Mouse (Mus musculus): Measurements from ENCODE around the gene Limd1. TPM values are rescaled to one million over a fixed set of nuclear protein-coding genes. Genes with fewer than 3 reads are reported as not detected.

Limd1 gene
- total and polyA plus RNA-seq, 3 experiments, result 32.6 to 37.5 TPM; not detected in 1

GRCm38 (mm10) chr9:123525095-123525494 is 46.6 kb downstream of the Limd1 start:
- H3K36me3 ChIP-seq (ENCODE audit: control insufficient read depth in 1 of 2, insufficient read depth in 2 of 2, low read length in 2 of 2), result peaks cover 2 to 10% of the 10 kb centered on the region in 2 experiments; a peak in 3 of 4 replicates
- H3K9me3 ChIP-seq (replicated peaks; ENCODE audit: insufficient read depth, low read length), result no peaks in the 10 kb centered on the region
- peaks cover 5% of the 10 kb centered on the region for H3K79me2 ChIP-seq (ENCODE audit: control insufficient read depth, insufficient read depth, low read length, poor library complexity)
- H3K27me3 ChIP-seq (ENCODE audit: control insufficient read depth in 1 of 2, insufficient read depth in 2 of 2, low read length in 2 of 2), result no peaks in the 10 kb centered on the region
- H3K9ac ChIP-seq (ENCODE audit: control insufficient read depth, low read depth, low read length, poor library complexity, severe bottlenecking), result no peak overlapping the region
- DNase-seq (ENCODE audit: low read depth, low spot score), result peak; percentile 86
- H3K4me3 ChIP-seq (ENCODE audit: control insufficient read depth in 1 of 2, insufficient read depth in 1 of 2, low read depth in 2 of 2, low read length in 2 of 2), result no peak overlapping the region
- TF ChIP-seq KAT2A (conservative IDR thresholded peaks at IDR 0.05; ENCODE audit: low read depth, low read length), result no peak
- TF ChIP-seq CHD1 (IDR thresholded peaks at IDR 0.05; ENCODE audit: low read depth, low read length), result 0 out of 2 replicates have a peak, but pooled peaks have one; percentile 43
- TF ChIP-seq GATA1 (IDR thresholded peaks at IDR 0.05; ENCODE audit: low read depth, low read length), result no peak
- TF ChIP-seq BHLHE40 (IDR thresholded peaks at IDR 0.05; ENCODE audit: borderline replicate concordance, low read depth, low read length), result 0 out of 2 replicates have a peak, but pooled peaks have one; percentile 24
- TF ChIP-seq SMC3 (IDR thresholded peaks at IDR 0.05; ENCODE audit: low read depth, low read length), result peak; percentile 80
- TF ChIP-seq JUND (IDR thresholded peaks at IDR 0.05; ENCODE audit: low read depth, low read length), result 0 out of 2 replicates have a peak, but pooled peaks have one; percentile 34
- TF ChIP-seq TCF12 (IDR thresholded peaks at IDR 0.05; ENCODE audit: low read depth, low read length), result no peak
- TF ChIP-seq ZNF384 (IDR thresholded peaks at IDR 0.05; ENCODE audit: low read depth, low read length), result peak; percentile 99
- no peak for TF ChIP-seq UBTF (IDR thresholded peaks at IDR 0.05; ENCODE audit: borderline replicate concordance, insufficient read depth, low read depth, low read length)
- no peak for TF ChIP-seq NELFE (IDR thresholded peaks at IDR 0.05; ENCODE audit: low read depth, low read length)
- peak; percentile 51 to 74 (median 66) for TF ChIP-seq CTCF (IDR thresholded peaks at IDR 0.05 in 2 of 3, conservative IDR thresholded peaks at IDR 0.05 in 1 of 3; ENCODE audit: control insufficient read depth in 1 of 3, insufficient read depth in 1 of 3, low read depth in 2 of 3, low read length in 3 of 3, poor library complexity in 1 of 3, severe bottlenecking in 1 of 3)
- TF ChIP-seq HCFC1 (IDR thresholded peaks at IDR 0.05; ENCODE audit: low read depth, low read length), result 0 out of 2 replicates have a peak, but pooled peaks have one; percentile 42
- TF ChIP-seq POLR2AphosphoS5 (IDR thresholded peaks at IDR 0.05; ENCODE audit: borderline replicate concordance, low read depth, low read length), result no peak
- peak; percentile 68; the same call in 1 of the 2 replicates for TF ChIP-seq ZKSCAN1 (IDR thresholded peaks at IDR 0.05; ENCODE audit: low read depth, low read length)
- TF ChIP-seq MYB (IDR thresholded peaks at IDR 0.05; ENCODE audit: low read depth, low read length), result no peak
- peak; percentile 77 for TF ChIP-seq RAD21 (IDR thresholded peaks at IDR 0.05; ENCODE audit: low read depth, low read length)
- TF ChIP-seq ZC3H11A (IDR thresholded peaks at IDR 0.05; ENCODE audit: low read depth, low read length), result peak; percentile 61
- no peak for TF ChIP-seq MAFK (IDR thresholded peaks at IDR 0.05; ENCODE audit: borderline replicate concordance, low read depth, low read length)
- no peak for TF ChIP-seq E2F4 (IDR thresholded peaks at IDR 0.05; ENCODE audit: borderline replicate concordance, low read depth, low read length)
- peak; percentile 57; the same call in 1 of the 2 replicates for TF ChIP-seq SIN3A (IDR thresholded peaks at IDR 0.05; ENCODE audit: low read length)
- TF ChIP-seq RCOR1 (IDR thresholded peaks at IDR 0.05; ENCODE audit: low read depth, low read length), result 0 out of 2 replicates have a peak, but pooled peaks have one; percentile 29
- no peak for TF ChIP-seq TAL1 (IDR thresholded peaks at IDR 0.05; ENCODE audit: low read length)
- H3K27ac ChIP-seq (ENCODE audit: control insufficient read depth, low read depth, low read length), result no peak overlapping the region
- peaks cover 7 to 11% of the 10 kb centered on the region in 2 experiments; a peak in 3 of 4 replicates for H3K4me1 ChIP-seq (ENCODE audit: control insufficient read depth in 1 of 2, insufficient read depth in 2 of 2, low read length in 2 of 2)
